In the genomic region with DNA sequence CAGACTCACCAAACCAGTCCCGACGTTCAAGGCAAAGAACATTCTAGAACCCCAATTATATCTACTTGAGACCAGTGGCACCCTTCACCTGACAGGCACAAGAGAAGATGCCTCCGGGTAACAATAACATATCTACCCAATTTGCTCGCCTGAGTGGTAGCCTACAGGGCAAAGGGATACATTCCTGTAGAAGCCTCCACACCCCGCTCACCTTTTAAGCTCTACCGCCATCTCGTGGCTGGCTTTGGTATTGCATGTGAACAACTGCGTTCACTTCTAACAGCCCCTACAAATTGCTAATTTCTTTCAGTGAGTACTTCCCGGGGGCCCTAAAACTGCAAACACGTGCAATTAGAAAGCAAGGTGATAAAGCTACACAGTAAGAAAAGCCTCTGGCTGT, we compare ENCODE assay signal across 8 mouse cellular contexts.
A peak's percentile ranks its signal among the peaks of the same experiment; 100 is the strongest.
DNase-seq lines count a peak whose midpoint lies in the region; ATAC-seq lines count a peak whose summit lies in the region.

No protein-coding gene starts in this region.

- DNase-seq in CD4-positive, CD25-positive, alpha-beta regulatory T cell, adult 2 months (ENCODE audit: low read depth, low spot score) = peak; percentile 67
- DNase-seq in cerebellum, postnatal 4 days (ENCODE audit: low spot score in 2 of 2) = peak; percentile 91 to 93
- DNase-seq in gastrocnemius, postnatal 14 days = peak; percentile 69
- peak; percentile 62 for DNase-seq in kidney, adult 11 months
- peak; percentile 82 for DNase-seq in left cerebral cortex, postnatal 4 days
- DNase-seq in spleen, postnatal 10 days (ENCODE audit: low spot score in 2 of 2) = peak; percentile 61 to 82

- intact Hi-C loops in gastrocnemius, postnatal 14 days (cut with DNase I; ENCODE audit: low total_unique reads) = no loop called here
- intact Hi-C loops in left cerebral cortex, postnatal 4 days (cut with DNase I) = loop anchor here (5.0 kb wide), 1 partner anchor 245 kb away; no protein-coding TSS in a partner anchor

- no peak for ATAC-seq in CD4-positive, CD25-positive, alpha-beta regulatory T cell, adult 4 months
- peak; percentile 50 for ATAC-seq in monocyte, adult 5-6 weeks (replicated peaks; ENCODE audit: insufficient number of reproducible peaks, low FRiP score, low TSS enrichment, poor library complexity, severe bottlenecking)
